Mouse (Mus musculus) liver, embryonic 12.5 days (tissue): Measurements from ENCODE around the gene Zic5. TPM values are rescaled to one million over a fixed set of nuclear protein-coding genes. Genes with fewer than 3 reads are reported as not detected.
A peak's percentile ranks its signal among the peaks of the same experiment; 100 is the strongest.
"Not testable (repeated sequence)": the region's sequence is repeated elsewhere in the genome, so short reads cannot be mapped to it uniquely, and the experiment has no call there.

Source experiments
- ATAC-seq: fragments of 200-750 bp; cut with Nextera tagmentation; 2 replicates; pipeline ENCODE4 v1.8.0; 2017; ENCODE audit warnings: moderate number of reproducible peaks, mild to moderate bottlenecking, moderate library complexity
- H3K27ac ChIP-seq: fragments of 300-500 bp; sonication (generic); 2 replicates; pipeline ENCODE4 v1.5.1; 2016; ENCODE audit warnings: mild to moderate bottlenecking
- H3K27me3 ChIP-seq: fragments of 300-500 bp; sonication (generic); replicated peaks from 2 replicates; pipeline ENCODE4 v1.6.1; 2016; ENCODE audit warnings: mild to moderate bottlenecking, moderate library complexity
- H3K36me3 ChIP-seq: fragments of 300-500 bp; sonication (generic); 2 replicates; pipeline ENCODE4 v1.6.1; 2016; ENCODE audit warnings: mild to moderate bottlenecking, moderate library complexity
- H3K4me1 ChIP-seq: fragments of 300-500 bp; sonication (generic); 2 replicates; pipeline ENCODE4 v1.6.1; 2016
- H3K4me2 ChIP-seq: fragments of 300-500 bp; sonication (generic); 2 replicates; pipeline ENCODE4 v1.6.1; 2016; ENCODE audit warnings: mild to moderate bottlenecking, moderate library complexity
- H3K4me3 ChIP-seq: fragments of 300-500 bp; sonication (generic); 2 replicates; pipeline ENCODE4 v1.5.1; 2016; ENCODE audit warnings: mild to moderate bottlenecking, moderate library complexity
- H3K9ac ChIP-seq: fragments of 300-500 bp; sonication (generic); 2 replicates; pipeline ENCODE4 v1.6.1; 2016; ENCODE audit warnings: mild to moderate bottlenecking, moderate library complexity
- H3K9me3 ChIP-seq: fragments of 300-500 bp; sonication (generic); replicated peaks from 2 replicates; pipeline ENCODE4 v1.6.1; 2016; ENCODE audit warnings: mild to moderate bottlenecking, moderate library complexity
- WGBS: fragments of 180-500 bp; shearing (Covaris S2); methylation state at CpG from one replicate; pipeline ENCODE4 v1.1.7; 2016; ENCODE audit not compliant: insufficient replicate concordance; 5-methylcytosine and 5-hydroxymethylcytosine counted together
- polyA plus RNA-seq: library from polyadenylated mRNA; unstranded; fragments of >200 nt; fragmentation: Nextera tagmentation; extraction: Ambion mirVana; gene quantifications from 2 replicates; pipeline ENCODE4 v1.2.1, GENCODE M21; 2016

Zic5 gene
- polyA plus RNA-seq, 1 experiment from 2014 or later = not detected

DNA sequence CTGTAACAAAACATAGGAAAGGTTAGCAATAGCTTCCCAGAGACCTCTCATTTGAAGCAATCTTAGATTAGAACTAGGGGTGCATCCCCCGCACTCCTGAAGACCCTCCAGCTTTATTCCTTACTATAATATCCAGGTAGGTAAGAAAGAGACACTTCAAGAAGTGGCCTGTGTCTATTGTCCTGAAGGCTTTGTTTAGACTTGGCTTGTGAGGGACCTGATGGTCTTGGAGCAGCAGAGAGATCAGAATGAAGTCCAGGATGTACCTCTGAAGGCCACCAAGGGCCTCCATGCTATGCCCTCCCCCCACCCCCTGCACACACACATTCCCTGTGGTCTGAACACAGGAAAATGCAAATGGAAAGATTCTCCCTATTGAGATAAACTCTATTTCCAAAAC is 5.7 kb downstream of the Zic5 start:
- Histone ChIP-seq H3K4me1 (peaks cover 17% of the 10 kb centered on the region), H3K9me3 (no peaks in the 10 kb centered on the region), H3K4me2 (no peak overlapping the region), H3K27ac (no peak overlapping the region), H3K36me3 (no peaks in the 10 kb centered on the region), H3K9ac (no peak overlapping the region), H3K27me3 (peaks cover 69% of the 10 kb centered on the region), H3K4me3 (no peak overlapping the region)
- no peak for ATAC-seq
- 79% methylated on average over 1 of the region's 1 CpGs for WGBS

DNA sequence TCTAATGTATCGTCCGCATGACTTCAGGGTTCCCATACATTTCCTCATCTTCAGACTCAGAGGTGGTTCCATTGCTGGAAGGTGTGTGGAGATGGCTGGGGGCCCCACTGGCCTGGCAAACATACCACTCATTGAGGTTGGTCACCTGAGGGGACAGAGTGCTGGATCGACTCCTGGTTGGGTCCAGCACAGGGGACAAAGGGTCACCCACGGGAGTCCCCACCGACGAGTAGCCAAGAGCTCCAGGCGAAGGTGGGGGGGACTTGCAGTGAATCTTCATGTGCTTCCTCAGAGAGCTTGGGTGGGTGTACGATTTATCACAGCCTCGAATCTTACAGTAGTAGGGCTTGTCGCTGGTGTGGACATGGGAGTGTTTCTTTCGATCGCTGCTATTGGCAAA is 6.1 kb downstream of the Zic5 start:
- H3K36me3 ChIP-seq, H3K9me3 ChIP-seq, H3K4me3 ChIP-seq, H3K4me2 ChIP-seq, ATAC-seq, H3K27ac ChIP-seq, H3K9ac ChIP-seq: not testable (repeated sequence)
- Histone ChIP-seq H3K4me1 (peaks cover 13% of the 10 kb centered on the region), H3K27me3 (peaks cover 68% of the 10 kb centered on the region)
- 77% methylated on average over 7 of the region's 12 CpGs for WGBS

DNA sequence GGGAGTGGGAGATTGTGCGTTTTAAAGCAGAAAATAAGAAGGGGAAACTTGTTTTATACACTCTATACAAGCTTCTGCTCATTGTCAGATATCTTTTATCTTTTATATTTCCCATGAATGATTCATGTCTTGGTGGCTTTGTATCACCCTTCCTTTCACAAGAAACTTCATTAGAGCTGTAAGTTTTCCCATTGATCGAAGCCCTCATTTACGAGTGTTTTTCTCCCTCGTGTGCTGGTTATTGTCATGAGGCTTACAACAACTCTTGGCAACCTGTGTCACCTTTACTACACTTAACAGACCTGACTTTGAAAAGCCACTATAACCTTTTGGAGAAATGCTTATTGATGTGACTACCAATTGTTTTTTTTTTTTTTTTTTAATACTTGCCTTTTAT is 9.9 kb downstream of the Zic5 start:
- Histone ChIP-seq H3K27ac (no peak overlapping the region), H3K9me3 (no peaks in the 10 kb centered on the region), H3K4me1 (no peaks in the 10 kb centered on the region), H3K4me2 (no peak overlapping the region), H3K36me3 (no peaks in the 10 kb centered on the region), H3K4me3 (no peak overlapping the region), H3K27me3 (peaks cover 74% of the 10 kb centered on the region), H3K9ac (no peak overlapping the region)
- 66% methylated on average over 4 of the region's 4 CpGs for WGBS
- no peak for ATAC-seq

DNA sequence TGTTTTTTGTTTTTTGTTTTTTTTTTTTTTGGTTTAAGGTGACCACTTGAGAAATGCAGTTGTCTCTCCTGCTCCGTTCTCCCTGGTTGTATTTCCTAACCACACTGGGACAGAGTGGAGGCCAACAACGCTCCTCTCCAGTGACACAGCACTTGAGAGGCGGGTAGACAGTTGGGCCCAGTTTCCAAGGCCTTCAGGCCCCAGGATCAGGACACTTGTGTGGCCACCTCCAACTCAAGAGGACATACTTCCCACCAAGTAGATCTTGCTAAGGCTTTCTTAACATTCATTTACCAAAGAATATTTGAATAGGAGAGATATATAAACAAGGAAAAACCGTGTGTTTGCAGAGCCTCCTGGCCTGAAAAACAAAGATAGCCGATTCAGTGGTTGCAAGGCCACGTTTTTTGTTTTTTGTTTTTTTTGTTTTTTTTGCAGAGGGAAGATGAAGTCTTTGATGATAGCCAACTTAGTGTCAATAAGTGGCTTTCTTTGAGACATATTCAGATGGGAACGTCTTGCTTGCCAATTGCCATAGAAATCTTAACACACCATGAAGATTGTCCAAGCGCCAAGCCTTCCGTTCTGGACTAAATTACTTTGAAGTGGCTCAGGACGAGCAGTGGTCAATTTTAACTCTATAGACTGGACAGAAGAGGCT is 10.4 kb downstream of the Zic5 start:
- WGBS = 59% methylated on average over 10 of the region's 10 CpGs
- Histone ChIP-seq H3K4me3 (no peak overlapping the region), H3K4me2 (no peak overlapping the region), H3K36me3 (no peaks in the 10 kb centered on the region), H3K27ac (no peak overlapping the region), H3K27me3 (peaks cover 74% of the 10 kb centered on the region), H3K9ac (no peak overlapping the region), H3K4me1 (no peaks in the 10 kb centered on the region), H3K9me3 (no peaks in the 10 kb centered on the region)
- no peak for ATAC-seq

DNA sequence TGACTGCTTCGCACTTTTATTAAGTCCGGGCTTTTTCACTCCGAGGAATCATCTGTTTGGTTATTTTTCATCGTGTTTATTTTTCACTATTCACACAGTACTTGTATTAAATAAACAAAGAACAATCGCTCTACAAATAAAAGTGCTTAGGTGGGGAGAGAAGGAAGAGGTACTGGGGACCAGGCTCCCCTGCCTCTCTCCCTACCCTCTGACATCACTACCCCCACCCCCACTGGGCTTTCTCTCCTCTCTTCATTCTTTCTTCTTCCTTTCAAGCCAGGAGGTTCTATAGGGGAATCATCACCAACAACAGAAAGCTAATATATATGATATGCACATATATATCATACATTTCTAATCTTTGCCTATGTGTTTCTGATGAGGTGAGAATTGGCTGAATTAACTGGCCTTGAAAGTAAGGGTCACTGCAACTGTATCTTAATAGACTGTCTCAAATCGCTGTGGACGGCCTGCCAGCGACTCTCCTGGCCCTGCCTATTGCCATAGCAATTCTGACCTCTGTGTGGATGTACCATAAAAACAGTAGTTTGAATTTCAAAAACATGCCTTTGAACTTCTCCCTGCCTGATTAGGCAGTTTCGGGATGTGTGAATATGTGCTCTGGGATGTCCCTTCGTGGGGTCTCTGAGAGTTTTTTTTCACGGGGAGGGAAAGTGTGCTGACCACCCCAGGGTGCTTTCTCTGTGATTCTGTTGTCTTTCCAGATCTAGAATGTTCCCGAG is 11.3 kb downstream of the Zic5 start:
- H3K9me3 ChIP-seq = no peaks in the 10 kb centered on the region
- peak overlapping the region; percentile 34; the same call in 1 of the 2 replicates for H3K4me3 ChIP-seq
- H3K4me2 ChIP-seq = peak overlapping the region; percentile 43
- no peak for ATAC-seq
- H3K9ac ChIP-seq = no peak overlapping the region
- H3K27ac ChIP-seq = no peak overlapping the region
- H3K4me1 ChIP-seq = no peaks in the 10 kb centered on the region
- H3K36me3 ChIP-seq = no peaks in the 10 kb centered on the region
- WGBS = 28% methylated on average over 12 of the region's 12 CpGs
- H3K27me3 ChIP-seq = peaks cover 74% of the 10 kb centered on the region

DNA sequence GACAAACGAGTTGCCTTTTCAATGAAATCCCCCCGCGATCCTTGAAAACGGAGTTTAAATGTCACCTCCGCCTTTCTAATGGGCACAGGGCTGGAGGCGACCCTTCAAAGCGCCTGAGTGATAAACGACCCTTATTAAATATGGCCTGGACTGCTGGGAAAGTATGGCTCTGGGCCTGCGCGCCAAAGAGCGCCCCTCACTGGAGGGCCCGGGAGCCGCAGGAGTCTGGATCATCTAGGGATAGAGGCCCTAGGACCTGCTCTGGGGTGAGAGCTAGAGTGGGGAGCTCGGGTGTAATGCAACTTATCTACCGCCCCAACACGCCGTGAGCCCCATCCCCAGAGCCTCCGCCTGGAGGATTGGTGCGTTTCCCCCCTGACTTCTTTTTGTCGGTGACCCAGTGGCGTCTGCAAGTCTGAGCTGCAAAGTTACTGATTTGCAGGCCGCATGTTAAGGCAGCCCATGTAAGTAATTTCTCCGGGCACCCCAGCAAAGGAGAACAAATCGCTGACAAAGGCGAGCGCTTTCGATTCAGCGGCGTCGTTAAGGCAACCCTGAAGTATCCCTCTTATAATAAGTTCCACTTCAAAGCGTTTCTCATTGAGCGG is 12.0 kb downstream of the Zic5 start:
- 11% methylated on average over 32 of the region's 32 CpGs for WGBS

DNA sequence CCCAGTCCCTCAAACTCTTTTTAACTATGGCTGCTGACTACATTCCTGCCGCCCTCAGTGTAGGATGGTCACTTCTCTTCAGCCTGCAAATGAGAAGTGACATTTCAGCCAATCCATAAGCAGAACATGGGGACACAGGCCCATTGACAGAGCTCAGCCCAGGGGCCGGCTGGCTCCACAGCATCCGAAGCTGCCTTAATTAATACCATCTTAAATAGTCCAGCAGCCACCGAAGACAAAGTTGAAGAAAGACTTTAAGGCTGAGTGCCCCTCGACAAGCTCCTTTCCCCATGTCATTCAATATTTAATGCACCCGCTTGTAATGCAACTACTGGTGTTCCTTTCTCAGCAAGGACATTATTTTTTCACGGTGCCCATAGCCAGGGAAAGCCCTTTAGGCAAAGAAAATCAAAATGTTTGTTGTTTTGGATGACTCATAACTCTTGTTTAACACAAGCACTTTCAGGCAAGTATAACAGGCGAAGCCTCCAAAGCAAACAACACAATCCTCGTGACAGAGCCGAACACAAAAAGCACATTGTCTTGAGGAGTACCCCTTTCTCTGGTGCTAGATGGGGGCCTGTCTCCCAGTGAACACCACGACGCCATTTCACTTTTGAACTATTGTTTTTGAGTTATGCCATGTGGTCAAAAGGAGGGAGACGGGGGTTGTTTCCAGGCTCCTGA is 12.6 kb downstream of the Zic5 start:
- no peak for ATAC-seq
- Histone ChIP-seq H3K9me3 (no peaks in the 10 kb centered on the region), H3K27ac (no peak overlapping the region), H3K9ac (no peak overlapping the region), H3K4me3 (no peak overlapping the region), H3K36me3 (no peaks in the 10 kb centered on the region), H3K4me1 (no peaks in the 10 kb centered on the region), H3K27me3 (peaks cover 84% of the 10 kb centered on the region), H3K4me2 (no peak overlapping the region; the same call in 1 of the 2 replicates)
- WGBS = 49% methylated on average over 13 of the region's 13 CpGs

More for the DNA sequence above, 12.0 kb downstream of the Zic5 start:
- no peak for ATAC-seq
- H3K27ac ChIP-seq = no peak overlapping the region
- no peaks in the 10 kb centered on the region for H3K9me3 ChIP-seq
- H3K9ac ChIP-seq = no peak overlapping the region
- no peaks in the 10 kb centered on the region for H3K36me3 ChIP-seq
- peaks cover 77% of the 10 kb centered on the region for H3K27me3 ChIP-seq
- H3K4me1 ChIP-seq = no peaks in the 10 kb centered on the region
- H3K4me3 ChIP-seq = peak overlapping the region; percentile 34
- peak overlapping the region; percentile 43 for H3K4me2 ChIP-seq

DNA sequence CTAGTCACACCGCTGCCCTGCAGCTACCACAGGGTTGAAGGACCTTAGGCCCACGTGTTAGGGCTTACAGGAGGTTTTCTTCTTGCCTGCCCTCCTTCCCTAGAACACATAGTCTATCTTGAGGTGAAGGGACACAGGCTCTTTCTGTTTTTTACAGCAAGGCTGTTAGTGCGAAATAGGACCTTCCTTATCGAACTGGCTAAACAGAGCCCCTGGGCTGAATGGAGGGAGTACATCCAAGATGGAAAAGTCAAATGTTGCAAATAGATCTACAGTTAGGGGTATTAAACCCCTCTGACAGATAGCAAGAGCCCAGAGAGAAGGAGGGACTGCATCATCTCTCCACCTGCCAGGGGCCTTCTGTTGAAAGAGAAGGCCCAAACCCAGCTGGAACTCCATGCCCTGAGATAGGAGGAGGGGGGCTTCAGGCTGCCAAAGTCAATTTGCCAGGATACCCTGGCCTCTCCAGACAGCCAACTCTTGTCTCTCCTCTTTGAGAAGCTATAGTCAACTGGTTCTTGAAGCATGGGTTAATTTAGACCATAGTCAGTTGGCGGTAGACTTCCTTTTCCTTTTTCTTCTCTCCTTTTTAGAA is 13.8 kb downstream of the Zic5 start:
- Histone ChIP-seq H3K36me3 (no peaks in the 10 kb centered on the region), H3K4me1 (no peaks in the 10 kb centered on the region), H3K9ac (no peak overlapping the region), H3K4me3 (no peak overlapping the region), H3K27me3 (peaks cover 93% of the 10 kb centered on the region), H3K4me2 (no peak overlapping the region), H3K27ac (no peak overlapping the region), H3K9me3 (no peaks in the 10 kb centered on the region)
- WGBS = 55% methylated on average over 5 of the region's 5 CpGs
- ATAC-seq = no peak

DNA sequence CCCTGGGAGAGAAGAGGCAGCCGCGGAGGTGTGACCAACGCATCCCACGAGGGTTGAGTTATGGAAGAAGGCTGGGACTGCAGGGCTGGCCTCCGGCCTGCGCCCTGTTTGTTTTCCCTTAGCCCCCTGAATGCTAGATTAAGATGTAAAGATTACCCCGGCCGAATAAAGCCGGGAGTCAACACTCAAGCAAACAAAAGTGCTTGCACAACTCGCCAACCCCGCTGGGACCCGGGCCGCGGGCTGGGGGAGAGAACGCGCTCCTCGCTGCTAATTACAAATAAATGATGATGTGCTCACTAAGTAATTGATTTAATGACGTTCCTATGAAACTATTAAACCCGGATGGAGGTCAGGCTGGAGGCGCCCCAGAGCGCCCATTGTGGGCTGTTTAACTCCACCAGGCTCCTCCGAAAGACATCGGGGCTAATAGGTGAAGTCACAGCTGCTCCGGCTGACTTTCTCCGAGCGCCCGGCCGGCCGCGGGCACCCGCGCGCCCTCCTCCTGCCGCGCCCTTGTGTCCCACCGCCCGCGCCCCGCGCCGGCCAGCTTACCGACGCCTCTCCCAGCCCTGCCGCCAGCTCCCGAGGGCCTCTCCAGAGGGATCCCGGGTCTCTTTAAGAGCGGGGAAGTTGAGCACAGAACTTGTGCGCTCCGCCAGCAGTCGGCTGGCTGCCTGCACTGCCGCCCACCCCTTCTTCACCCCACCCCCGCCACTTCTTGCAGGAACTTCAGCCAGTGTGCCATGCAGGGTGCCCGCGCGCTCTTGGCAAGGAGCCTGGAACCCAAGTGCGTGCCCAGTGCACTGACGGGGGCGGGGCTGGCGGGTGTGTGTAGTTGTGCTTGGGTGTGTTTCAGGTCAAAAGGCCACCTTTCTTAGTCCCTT is 14.7 kb downstream of the Zic5 start, which contains the start of gene Gm5089:
Gm5089 (minus strand) TSS at position 620 of the 887 bp plus-strand sequence.
- Histone ChIP-seq H3K27me3 (peaks cover 86% of the 10 kb centered on the region), H3K36me3 (no peaks in the 10 kb centered on the region), H3K9ac (no peak within 1 kb of the TSS), H3K27ac (no peak within 1 kb of the TSS), H3K4me1 (no peaks in the 10 kb centered on the region), H3K9me3 (no peaks in the 10 kb centered on the region), H3K4me2 (peak within 1 kb of the TSS; percentile 57), H3K4me3 (peak within 1 kb of the TSS; percentile 41)
- WGBS = 4% methylated on average over 59 of the region's 59 CpGs
- ATAC-seq = no peak

DNA sequence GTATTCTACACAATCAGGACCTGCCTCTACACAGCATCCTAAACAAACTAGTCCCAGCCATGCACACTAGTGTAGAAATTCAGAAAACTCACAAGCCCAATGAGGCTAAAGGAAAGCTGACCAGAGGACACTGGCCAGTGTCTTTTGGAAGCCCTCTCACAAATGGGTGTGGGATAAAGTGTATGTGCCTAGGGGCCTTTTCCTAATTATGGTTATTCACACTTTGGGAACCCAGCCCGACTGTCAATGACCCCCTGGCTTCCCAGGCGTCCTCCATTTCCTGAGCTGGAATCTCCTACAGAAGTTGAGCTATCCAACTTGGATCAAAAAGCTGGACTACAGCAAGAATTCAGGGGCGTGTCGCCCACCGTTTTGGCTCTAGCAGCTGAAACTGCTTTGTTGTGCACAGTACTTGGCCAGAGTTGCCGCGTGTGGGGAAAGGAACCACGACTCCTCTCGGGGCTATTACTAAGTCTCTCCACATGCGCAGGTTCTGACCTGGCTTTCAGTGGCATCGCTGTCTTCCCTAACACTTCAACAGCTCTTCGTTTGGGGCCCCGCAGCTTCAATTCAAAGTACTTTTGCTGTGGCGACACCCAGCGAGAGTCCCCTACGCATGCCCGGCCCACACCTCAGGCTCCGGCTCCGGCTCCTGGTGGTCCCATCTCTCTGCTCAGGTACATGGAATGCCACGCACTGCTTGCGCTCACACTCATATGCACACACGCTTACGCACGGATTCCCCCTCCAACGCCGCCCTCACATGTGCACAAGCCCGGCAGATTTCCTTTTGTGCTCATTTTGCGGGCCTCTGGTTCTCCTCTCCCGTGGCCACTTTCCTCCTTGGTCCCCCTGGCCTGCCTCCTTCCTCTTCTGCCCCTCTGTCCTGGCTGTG is 15.6 kb downstream of the Zic5 start:
- H3K4me1 ChIP-seq = no peaks in the 10 kb centered on the region
- H3K9ac ChIP-seq = no peak overlapping the region
- 7% methylated on average over 29 of the region's 29 CpGs for WGBS
- H3K36me3 ChIP-seq = no peaks in the 10 kb centered on the region
- peaks cover 78% of the 10 kb centered on the region for H3K27me3 ChIP-seq
- no peak for ATAC-seq
- H3K4me2 ChIP-seq = peak overlapping the region; percentile 57
- no peaks in the 10 kb centered on the region for H3K9me3 ChIP-seq
- H3K4me3 ChIP-seq = no peak overlapping the region
- H3K27ac ChIP-seq = no peak overlapping the region
